Mouse (Mus musculus) olfactory bulb, adult 2 months (tissue): ENCODE measurements around the gene Tmed9. TPM values are rescaled to one million over a fixed set of nuclear protein-coding genes. Genes with fewer than 3 reads are reported as not detected.
A peak's percentile ranks its signal among the peaks of the same experiment; 100 is the strongest.

ENCODE experiments used
- H3K27ac ChIP-seq: fragments of 200-500 bp; 2 replicates; pipeline ENCODE4 v1.5.1; 2012; ENCODE audit warnings: low read depth, low read length; ENCODE audit not compliant: insufficient read depth
- H3K4me1 ChIP-seq: fragments of 200-500 bp; 2 replicates; pipeline ENCODE4 v1.6.1; 2012; ENCODE audit warnings: low read length; ENCODE audit not compliant: control insufficient read depth, insufficient read depth
- H3K4me3 ChIP-seq: fragments of 200-500 bp; 2 replicates; pipeline ENCODE4 v1.5.1; 2012; ENCODE audit warnings: mild to moderate bottlenecking, low read depth, low read length, moderate library complexity; ENCODE audit not compliant: insufficient read depth
- CTCF ChIP-seq: fragments of 200-500 bp; IDR thresholded peaks from 2 replicates; pipeline ENCODE4 v1.5.1; 2012; ENCODE audit warnings: low read depth, mild to moderate bottlenecking, low read length, moderate library complexity; ENCODE audit not compliant: insufficient read depth
- POLR2A ChIP-seq: fragments of 200-500 bp; IDR thresholded peaks from 2 replicates; pipeline ENCODE4 v1.6.1; 2012; ENCODE audit warnings: mild to moderate bottlenecking, low read depth, low read length, moderate library complexity; ENCODE audit not compliant: insufficient read depth
- WGBS: fragments of 180-500 bp; shearing (Covaris S2); methylation state at CpG from one replicate; pipeline ENCODE4 v1.1.7; 2018; 5-methylcytosine and 5-hydroxymethylcytosine counted together
- polyA plus RNA-seq: library from polyadenylated mRNA; stranded (reverse); fragments of >200 nt; gene quantifications from 2 replicates; pipeline ENCODE4 v1.2.4, GENCODE M21; 2012; ENCODE audit warnings: low replicate concordance; ENCODE audit not compliant: missing spikeins, insufficient read depth, insufficient read length

Tmed9 gene
- polyA plus RNA-seq, 1 experiment, result not detected

GRCm38 (mm10) chr13:55536194-55537175 lies 37.0 kb upstream of the Tmed9 start, which contains the start of gene Ddx41:
Ddx41 (minus strand) TSS chr13:55536658.
- H3K4me1 ChIP-seq, result peaks cover 14% of the 10 kb centered on the region
- TF ChIP-seq CTCF, result peak; percentile 81
- TF ChIP-seq POLR2A, result peak; percentile 42; the same call in 1 of the 2 replicates
- no peak within 1 kb of the TSS for H3K27ac ChIP-seq
- peak within 1 kb of the TSS; percentile 68 for H3K4me3 ChIP-seq
- WGBS, result under 1% methylated on average over 70 of the region's 70 CpGs

- Histone ChIP-seq H3K27ac (no peak overlapping the region), H3K4me1 (no peaks in the 10 kb centered on the region), H3K4me3 (no peak overlapping the region)
- TF ChIP-seq POLR2A, result no peak
- TF ChIP-seq CTCF, result no peak
- 93% methylated on average over 2 of the region's 2 CpGs for whole genome bisulfite sequencing
Observed at GRCm38 (mm10) chr13:55540933-55541332, 32.6 kb upstream of the Tmed9 start.

DNA sequence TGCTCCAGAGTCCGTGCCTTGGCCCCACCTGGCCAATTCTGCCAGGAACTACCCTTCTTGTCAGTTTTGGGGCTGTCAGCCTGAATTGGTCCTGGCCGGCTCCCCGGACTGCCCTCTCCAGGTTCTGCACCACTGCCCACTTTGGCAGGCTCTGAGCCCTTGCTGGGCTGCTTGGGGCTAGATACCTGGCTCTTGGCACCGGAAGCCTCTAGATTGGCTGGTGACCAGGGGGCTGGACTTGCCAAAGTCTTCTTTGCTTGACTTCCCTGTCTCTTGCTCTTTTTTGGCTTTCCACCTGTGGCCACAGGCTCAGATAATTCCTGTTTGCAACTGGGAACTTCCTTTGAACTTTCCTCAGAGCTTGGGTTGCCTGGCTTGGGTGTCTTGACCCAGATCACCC lies 30.6 kb upstream of the Tmed9 start:
- no peak for TF ChIP-seq POLR2A
- no peak for TF ChIP-seq CTCF
- no peak overlapping the region for H3K27ac ChIP-seq
- 89% methylated on average over 4 of the region's 4 CpGs for whole genome bisulfite sequencing
- no peak overlapping the region for H3K4me3 ChIP-seq
- no peaks in the 10 kb centered on the region for H3K4me1 ChIP-seq

DNA sequence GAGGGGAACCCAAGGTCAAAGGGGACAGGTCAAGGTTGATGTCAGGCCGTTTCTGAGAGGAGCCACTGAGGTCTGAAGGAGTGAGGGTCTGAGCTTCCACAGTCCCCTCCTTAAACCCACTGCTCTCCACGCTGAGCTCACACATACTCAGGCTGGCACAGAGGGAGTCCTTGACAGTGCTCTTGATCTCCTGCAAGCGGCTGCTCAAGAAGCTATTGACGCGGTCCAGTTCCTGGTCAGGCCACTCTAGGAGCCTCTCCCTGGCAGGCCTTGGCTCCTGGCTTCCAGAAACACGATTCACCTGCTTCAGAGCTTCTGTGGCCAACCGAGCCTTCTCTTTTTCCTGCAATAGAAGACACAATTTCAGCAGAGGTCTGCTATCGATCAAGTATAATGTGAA lies 30.1 kb upstream of the Tmed9 start:
- WGBS, result 96% methylated on average over 8 of the region's 8 CpGs
- TF ChIP-seq POLR2A (no peak), CTCF (no peak)
- no peaks in the 10 kb centered on the region for H3K4me1 ChIP-seq
- H3K4me3 ChIP-seq, result no peak overlapping the region
- no peak overlapping the region for H3K27ac ChIP-seq

DNA sequence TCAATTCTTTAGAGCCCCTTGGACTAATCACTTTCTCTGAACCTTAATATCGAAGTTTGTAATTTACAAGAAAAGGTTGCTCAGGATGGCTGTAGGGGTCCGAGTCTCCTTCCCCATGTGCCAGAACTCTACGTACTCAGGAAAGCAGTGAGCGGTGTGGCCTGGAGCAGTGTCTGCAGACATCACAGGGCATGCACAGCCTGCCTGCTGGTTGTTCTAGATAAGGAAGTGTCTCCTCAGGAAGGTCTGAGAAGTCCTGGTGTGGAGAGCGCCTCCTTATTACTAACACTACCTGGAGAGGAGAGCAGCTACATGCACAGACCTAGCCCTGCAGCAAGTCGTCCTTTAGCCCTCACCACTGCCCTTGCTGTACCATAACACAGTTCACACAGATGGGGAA lies 28.7 kb upstream of the Tmed9 start:
- H3K4me3 ChIP-seq, result no peak overlapping the region
- no peaks in the 10 kb centered on the region for H3K4me1 ChIP-seq
- TF ChIP-seq CTCF, result no peak
- TF ChIP-seq POLR2A, result no peak
- WGBS, result 95% methylated on average over 6 of the region's 6 CpGs
- no peak overlapping the region for H3K27ac ChIP-seq

GRCm38 (mm10) chr13:55547916-55548315 lies 25.6 kb upstream of the Tmed9 start:
- 88% methylated on average over 2 of the region's 2 CpGs for WGBS
- H3K4me3 ChIP-seq, result no peak overlapping the region
- H3K4me1 ChIP-seq, result no peaks in the 10 kb centered on the region
- TF ChIP-seq CTCF (no peak), POLR2A (no peak)
- H3K27ac ChIP-seq, result no peak overlapping the region

GRCm38 (mm10) chr13:55548426-55548825 lies 25.1 kb upstream of the Tmed9 start:
- WGBS, result 92% methylated on average over 5 of the region's 5 CpGs
- H3K27ac ChIP-seq, result no peak overlapping the region
- TF ChIP-seq CTCF, result no peak
- no peak for TF ChIP-seq POLR2A
- H3K4me3 ChIP-seq, result no peak overlapping the region
- H3K4me1 ChIP-seq, result no peaks in the 10 kb centered on the region

DNA sequence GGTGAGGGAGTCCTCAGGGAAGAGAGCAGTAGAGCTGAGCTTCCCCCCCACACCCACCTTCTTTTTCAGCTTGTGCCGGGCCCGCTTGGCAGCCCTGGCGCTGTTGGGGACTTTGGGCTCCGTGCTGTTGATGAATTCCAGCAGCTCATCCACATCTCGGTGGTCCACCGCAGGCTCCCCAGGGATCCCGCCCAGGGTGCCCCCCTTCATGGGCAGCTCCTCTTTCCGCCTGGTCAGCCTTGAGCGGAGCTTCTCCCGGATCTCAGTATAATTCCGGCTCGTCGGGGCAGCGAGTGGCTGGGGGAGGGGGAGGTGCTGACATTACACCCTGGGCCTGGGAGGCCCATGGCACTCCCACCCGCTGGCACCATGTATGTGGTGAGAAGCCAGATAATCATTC lies 24.5 kb upstream of the Tmed9 start:
- TF ChIP-seq POLR2A (no peak), CTCF (no peak)
- WGBS, result 85% methylated on average over 15 of the region's 15 CpGs
- H3K4me1 ChIP-seq, result no peaks in the 10 kb centered on the region
- no peak overlapping the region for H3K27ac ChIP-seq
- no peak overlapping the region for H3K4me3 ChIP-seq

DNA sequence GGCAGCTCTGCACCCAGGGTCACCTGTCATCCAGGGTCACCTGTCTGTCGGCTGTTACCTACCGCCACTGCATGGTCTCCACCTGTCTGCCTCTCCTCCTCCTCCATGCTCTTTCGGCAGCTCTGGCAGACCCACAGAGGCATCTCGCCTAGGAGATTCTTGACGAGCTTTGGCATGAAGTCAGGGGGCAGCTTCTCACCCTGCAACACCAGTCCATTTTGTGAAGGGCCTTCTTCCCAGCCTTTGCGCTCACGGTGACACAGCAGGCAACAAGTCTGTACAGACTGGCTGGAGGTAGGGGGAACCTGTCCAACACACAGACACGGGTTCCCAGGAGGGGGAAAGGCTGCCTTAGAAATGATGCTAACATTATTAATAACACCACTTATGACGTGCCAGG lies 17.6 kb upstream of the Tmed9 start:
- Histone ChIP-seq H3K4me1 (no peaks in the 10 kb centered on the region), H3K27ac (no peak overlapping the region), H3K4me3 (no peak overlapping the region)
- TF ChIP-seq POLR2A (no peak), CTCF (no peak)
- 87% methylated on average over 9 of the region's 9 CpGs for WGBS

- Histone ChIP-seq H3K27ac (no peak overlapping the region), H3K4me3 (no peak overlapping the region), H3K4me1 (no peaks in the 10 kb centered on the region)
- no peak for TF ChIP-seq POLR2A
- TF ChIP-seq CTCF, result no peak
- WGBS, result 52% methylated on average over 6 of the region's 6 CpGs
Observed at GRCm38 (mm10) chr13:55557499-55557898, 16.0 kb upstream of the Tmed9 start.
